Mouse (Mus musculus): ENCODE results near the gene Slc8b1.

The Slc8b1 gene

GRCm38 (mm10) chr5:120527296-120527964 lies 16.5 kb downstream of the Slc8b1 start:
- no peak for DNase-seq (ENCODE audit: low spot score)

DNA sequence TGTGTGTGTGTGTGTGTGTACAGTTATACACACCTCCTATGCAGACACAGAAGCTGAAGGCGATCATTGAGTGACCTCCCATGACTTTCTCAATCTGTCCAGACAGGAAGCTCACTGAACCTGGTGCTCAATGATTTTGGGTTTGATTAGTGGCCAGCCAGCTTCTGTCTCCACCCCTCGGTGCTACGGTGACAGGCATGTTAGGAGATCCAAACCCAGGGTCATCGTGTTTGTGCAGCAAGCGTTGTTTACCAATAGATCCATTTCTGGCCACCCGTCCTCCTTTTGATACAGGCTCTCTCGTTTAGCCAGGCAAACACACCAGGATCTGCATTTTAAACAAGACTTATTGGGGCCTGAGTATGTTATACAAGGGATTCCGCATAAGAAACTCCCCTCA lies 20.7 kb downstream of the Slc8b1 start:
- no peak for DNase-seq (ENCODE audit: low spot score)

- DNase-seq (ENCODE audit: low spot score) = no peak
Measured at GRCm38 (mm10) chr5:120534071-120534685, 23.2 kb downstream of the Slc8b1 start.

GRCm38 (mm10) chr5:120534686-120535075 lies 23.7 kb downstream of the Slc8b1 start:
- no peak for DNase-seq (ENCODE audit: low spot score)

DNA sequence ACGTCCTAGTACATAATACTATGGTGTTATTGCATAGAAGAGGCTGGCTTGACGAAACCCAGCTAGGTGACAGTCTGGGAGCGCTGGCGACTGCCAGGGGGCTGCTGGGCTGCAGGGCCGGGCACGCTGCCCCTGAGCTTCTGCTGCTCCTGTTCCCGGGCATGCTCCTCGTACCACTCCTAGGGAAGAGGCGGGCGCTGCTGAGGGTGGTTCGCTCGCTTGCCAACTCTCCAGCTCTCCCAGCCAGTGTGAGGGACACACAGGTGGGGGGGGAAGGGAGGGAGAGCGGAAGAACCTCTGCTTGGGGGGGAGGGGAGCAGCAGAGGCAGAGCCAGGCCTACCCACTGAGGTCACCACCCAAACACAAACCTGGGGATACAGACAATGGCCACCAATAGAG lies 25.1 kb downstream of the Slc8b1 start:
- no peak for DNase-seq (ENCODE audit: low spot score)

DNA sequence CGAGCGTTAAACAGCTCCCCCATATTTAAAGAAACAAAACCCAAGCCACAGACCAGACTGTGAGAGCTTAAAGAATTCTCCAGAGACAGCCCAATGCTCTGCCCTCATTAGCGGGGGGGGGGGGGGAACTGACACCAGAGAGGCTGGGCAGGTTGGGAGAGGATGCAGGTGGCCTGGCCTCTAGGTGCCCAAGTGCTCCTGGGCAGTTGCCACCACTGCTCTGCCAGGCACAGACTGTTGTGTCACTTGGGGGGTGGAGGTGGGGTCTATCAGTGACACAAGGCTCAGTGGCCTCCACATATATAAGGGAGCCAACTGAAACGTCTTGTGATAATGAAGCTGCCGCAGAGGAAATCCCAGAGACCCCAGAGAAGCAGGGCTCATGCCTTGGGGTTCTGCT lies 25.7 kb downstream of the Slc8b1 start:
- DNase-seq (ENCODE audit: low spot score) = no peak

DNA sequence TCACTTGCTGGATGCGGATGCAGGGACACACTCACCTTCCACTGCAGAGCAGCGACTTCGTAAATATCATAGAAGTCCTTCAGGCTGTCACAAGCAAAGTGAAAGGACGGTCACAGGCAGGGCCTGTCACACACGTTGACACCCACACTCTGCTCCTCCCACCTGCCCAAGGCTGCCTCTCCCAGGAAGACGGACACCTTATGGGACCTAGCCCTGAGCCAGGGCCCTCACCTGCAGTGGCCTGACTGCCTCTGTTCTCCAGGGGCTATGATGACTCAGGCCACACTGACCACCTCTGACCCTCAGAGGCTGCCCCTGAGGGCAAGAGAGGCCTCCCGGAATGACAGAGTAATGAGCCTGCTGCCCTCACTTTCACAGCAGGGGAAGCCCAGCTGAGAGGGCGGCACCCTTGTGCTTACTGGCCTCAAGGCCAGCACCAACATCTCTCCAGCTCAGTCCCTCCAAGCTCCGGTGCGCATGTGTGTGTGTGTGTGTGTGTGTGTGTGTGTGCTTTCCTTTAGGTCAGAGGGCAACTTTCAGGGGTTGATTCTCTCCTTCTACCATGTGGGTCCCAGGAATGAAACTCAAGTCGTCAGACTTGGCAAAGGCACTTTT lies 37.4 kb downstream of the Slc8b1 start:
- DNase-seq (ENCODE audit: low spot score) = no peak

GRCm38 (mm10) chr5:120550137-120550536 lies 39.2 kb downstream of the Slc8b1 start:
- DNase-seq (ENCODE audit: low spot score) = no peak

DNA sequence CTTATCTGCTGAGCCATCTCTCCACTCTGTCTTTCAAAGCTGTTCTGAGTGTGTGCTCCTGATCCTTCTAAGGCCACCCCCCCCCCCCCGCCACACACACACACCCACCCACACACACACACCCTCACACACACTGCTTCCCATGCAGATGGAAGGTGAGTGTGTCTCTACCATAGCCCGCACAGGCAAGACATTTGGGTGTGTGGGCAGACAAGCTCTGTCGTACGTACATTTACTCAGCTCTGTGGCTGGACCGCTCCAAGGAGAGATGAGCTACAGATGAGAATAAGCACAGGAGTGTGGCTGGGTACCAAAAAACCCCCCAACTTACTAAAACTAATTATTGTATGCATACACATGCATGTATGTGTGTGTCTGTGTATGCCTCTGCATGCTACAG lies 39.7 kb downstream of the Slc8b1 start:
- no peak for DNase-seq (ENCODE audit: low spot score)

DNA sequence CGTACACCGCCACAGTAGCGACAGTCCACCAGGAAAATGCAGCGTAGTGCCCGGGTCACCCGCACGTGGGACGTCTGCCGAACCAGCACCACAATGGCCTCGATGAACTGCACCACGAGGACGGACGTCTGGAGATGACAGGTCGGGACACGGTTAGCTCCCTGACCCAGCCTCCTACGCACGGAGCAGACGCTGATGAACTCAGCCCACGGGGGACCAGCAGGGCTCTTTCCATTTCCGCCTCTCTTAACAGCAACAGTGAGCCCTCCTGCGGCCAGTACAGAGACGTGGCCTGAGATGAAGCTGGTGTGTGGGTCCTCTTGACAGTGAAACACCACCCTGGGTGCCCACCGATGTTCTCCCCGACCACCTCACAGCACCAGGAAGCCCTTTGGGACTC lies 44.9 kb downstream of the Slc8b1 start:
- no peak for DNase-seq (ENCODE audit: low spot score)

GRCm38 (mm10) chr5:120558041-120558440 lies 47.1 kb downstream of the Slc8b1 start:
- DNase-seq (ENCODE audit: low spot score) = no peak

DNA sequence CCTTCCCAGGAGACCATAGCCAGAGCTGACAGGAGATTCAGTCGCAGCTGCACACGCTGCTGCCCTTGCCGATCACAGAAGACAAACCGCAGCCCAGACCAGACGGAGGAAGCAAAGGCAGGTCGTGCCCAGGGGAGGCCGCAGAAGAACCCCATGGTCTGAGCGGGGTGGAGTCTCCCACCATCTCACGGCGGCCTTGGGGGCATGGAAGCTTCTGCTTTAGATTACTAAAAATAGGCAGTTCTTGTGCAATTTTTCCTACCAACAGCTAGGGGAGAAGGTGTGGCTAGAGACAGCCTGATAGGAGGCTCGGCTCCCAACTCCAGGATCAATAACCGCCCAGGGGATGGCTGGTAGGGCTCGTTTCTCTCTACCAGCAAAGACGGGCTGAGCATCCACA lies 47.8 kb downstream of the Slc8b1 start:
- DNase-seq (ENCODE audit: low spot score) = no peak

- no peak for DNase-seq (ENCODE audit: low spot score)
Measured at GRCm38 (mm10) chr5:120560129-120560615, 49.2 kb downstream of the Slc8b1 start.

DNA sequence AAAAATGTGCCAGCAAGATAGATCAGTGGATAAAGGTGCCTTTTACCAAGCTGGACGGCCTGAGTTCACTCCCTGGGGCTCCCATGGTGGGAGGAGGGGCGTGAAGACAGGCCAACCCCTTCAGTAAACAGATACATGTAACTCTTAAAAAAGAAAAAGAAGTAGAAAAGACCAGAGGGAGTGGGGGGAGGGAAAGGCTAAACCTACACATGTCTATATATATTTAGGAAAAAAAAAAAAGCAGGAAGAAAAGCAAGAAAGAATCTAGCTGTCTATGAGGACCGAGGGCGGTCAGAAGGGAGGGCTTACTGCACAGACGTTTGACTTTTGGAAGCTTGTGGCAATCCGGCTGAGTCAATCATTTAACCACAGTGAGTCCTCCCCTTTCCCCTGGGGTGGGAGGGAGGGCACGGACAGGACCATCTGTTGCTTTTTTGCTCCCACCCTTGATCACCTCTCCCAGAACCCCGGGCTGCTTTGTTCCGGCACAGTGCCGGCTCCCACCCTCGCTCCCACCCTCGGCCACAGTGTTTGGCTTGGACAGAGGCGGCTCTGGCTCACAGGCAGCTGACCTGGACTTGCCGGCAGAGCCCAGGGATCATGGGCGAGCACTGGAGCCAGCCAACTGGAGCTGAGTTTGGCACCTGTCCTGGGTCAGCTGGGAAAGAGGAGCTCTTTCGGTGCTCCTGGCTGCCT lies 49.8 kb downstream of the Slc8b1 start:
- DNase-seq (ENCODE audit: low spot score) = no peak

DNA sequence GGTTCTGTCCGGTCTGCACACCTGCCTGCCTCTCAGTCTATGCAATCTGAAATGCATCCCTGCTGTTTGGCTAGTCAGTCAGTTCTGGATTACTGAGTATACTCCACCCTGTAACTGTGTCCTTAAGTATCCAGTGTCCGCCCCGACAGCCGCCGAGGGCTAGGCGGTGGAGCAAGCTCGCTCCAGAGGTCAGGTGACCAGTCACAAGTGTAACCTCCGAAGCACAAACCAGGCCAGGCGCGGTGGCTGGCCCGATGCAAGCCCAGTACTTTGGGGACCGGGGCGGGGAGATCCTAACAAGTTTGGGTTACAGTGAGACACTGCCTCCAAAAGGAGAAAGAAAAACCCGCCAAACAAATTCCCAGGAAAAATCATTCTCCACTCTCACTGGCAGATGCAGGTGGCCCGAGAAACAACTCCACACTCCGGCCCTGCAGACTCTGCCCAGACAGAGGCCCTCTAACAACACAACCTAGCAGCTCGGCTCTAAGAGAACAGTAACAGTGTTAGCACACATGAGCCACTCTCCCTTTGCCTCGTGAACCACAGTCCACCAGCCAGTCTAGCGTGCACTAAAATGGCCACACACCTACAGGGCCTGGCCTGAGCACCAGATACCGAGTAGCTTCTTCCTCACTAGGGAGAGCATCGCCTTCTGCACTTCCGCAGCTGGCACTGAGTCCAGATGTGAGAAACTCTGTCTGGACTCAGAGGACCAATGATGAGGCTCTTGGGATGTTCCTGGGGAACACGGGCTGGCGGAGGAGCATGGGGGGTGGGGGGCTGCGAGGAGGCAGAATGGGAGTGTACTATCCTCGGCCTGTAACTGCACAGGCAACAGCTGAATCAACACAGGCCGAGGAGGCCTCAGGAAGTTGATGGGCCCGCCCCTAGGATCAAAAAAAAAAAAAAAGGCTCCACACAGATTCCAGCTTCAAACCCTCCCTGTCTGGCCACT lies 52.3 kb downstream of the Slc8b1 start:
- no peak for DNase-seq (ENCODE audit: low spot score)

- peak; percentile 20 for DNase-seq (ENCODE audit: low spot score)
Measured at GRCm38 (mm10) chr5:120563914-120564311, 52.9 kb downstream of the Slc8b1 start.

DNA sequence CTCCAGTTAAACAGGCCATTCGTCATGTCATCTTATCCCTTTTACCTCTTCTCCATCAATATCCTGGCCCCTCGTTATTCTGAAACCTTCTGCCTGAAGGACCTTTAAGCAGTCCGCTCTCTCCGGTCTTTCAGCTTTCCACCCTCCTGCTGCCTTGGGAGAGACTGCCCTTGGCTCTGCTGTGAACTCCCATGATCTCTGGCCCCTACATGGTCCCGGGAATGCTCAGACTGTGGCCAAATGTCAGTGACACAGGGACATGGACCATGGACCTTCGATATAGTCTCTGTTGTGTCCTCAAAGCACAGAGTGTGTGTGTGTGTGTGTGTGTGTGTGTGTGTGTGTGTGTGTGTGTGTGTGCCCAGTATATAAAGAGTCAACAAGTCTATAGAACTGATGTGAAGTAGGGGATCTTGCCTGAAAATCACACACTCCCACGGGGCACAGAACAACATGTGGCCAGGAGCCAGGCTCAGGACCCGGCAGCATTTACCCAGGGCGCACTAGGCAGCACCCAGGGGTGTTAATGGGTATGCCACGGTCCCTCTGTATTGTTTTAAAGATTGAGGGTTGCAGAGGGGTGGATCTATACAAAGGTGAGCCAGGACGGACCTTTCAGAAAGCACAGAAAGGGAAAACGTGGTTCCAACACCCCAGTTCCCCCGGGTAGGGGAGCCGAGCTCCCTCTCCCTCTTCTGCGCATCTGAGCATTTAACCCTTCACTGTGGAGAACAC lies 54.4 kb downstream of the Slc8b1 start:
- DNase-seq (ENCODE audit: low spot score) = no peak

- no peak for DNase-seq (ENCODE audit: low spot score)
Measured at GRCm38 (mm10) chr5:120566101-120566500, 55.1 kb downstream of the Slc8b1 start.

DNA sequence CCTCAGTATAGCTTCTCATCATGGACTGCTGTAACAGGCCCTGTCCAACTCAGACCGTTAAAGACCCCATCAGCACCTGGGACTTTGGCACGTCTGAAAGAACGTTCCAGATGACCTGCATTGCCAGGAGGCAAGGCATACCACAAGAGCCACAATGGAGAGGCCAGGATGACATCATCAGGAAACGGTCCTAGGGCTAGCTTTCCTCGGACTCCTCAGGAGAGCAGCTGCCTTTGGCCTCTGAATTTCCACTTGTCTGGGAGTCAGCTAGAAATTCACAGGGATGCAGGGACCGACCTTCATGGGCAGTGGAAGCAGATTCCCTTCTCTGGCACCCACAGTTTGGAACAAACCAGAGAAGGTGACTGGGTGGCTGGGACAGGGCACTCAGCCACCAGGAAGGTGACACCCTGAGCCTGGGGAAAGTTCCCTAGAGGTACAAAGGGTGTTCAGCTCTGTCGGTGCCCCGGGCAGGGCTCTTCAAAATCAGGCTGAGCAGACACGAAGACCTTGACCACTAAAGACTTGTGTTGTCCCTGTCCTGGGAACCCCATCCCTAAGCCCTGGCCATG lies 55.8 kb downstream of the Slc8b1 start:
- no peak for DNase-seq (ENCODE audit: low spot score)

DNA sequence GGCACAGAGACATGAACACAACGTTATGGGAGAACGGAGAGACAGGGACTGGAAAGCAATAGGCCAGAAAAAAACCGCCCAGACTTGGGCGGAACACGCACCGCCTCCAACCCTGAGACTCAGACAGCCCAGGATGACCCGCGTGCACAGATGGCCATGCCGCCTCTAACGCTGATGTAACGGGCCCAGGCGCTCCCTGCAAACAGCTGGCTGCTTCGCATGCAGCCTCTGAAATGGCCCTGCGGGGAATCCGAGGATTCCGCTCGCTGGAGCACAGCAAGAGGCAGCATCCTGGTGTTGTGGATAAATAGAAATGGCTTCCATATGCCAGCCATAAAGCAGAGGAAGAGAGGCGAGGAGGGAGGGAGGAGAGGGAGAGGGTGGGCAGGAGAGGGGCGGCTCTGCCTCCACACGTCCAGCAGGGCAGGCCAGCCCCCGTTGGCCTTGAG lies 56.3 kb downstream of the Slc8b1 start:
- DNase-seq (ENCODE audit: low spot score) = no peak

All from T-cell, adult 2 months (primary cell).